ENCODE assay signal across 19 mouse cellular contexts in genomic region chr16:18228856-18229255, GRCm38 (mm10). TPM values are rescaled to one million over a fixed set of nuclear protein-coding genes. Genes with fewer than 3 reads are reported as not detected.
DNase-seq lines count a peak whose midpoint lies in the region; ATAC-seq lines count a peak whose summit lies in the region.
"Had no signal": no experiment of that assay in that cellular context is flagged by ENCODE, and none has a peak within 500 bp of the region (broad histone marks: within the 10 kb centered on the region; RNA-seq: fewer than 3 reads in every experiment).

No protein-coding gene starts in this region.

- peaks cover 38 to 49% of the 10 kb centered on the region in 2 experiments for H3K4me1 ChIP-seq in heart, embryonic 14.5 days (ENCODE audit: control insufficient read depth in 2 of 2, insufficient read depth in 2 of 2, low read length in 2 of 2)

- H3K9ac ChIP-seq in heart, embryonic 14.5 days (ENCODE audit: low read length): peak overlapping the region; percentile 63
- H3K9ac ChIP-seq: forebrain, postnatal 0 days; hindbrain, embryonic 14.5 days; liver, embryonic 14.5 days had no signal

- no peaks in the 10 kb centered on the region for H3K9me3 ChIP-seq in heart, embryonic 14.5 days (ENCODE audit: control insufficient read depth, low read length)
- H3K9me3 ChIP-seq: limb, embryonic 12.5 days had no signal

- peaks cover 48% of the 10 kb centered on the region for H3K36me3 ChIP-seq in heart, embryonic 14.5 days (ENCODE audit: control insufficient read depth, insufficient read depth, low read length)

- no peak for ATAC-seq in heart, embryonic 14.5 days (ENCODE audit: insufficient number of reproducible peaks, insufficient read depth, low FRiP score, low read depth)
- ATAC-seq: intestine, postnatal 0 days; lung, postnatal 0 days had no signal

- WGBS in heart, embryonic 14.5 days: 73% methylated on average over 4 of the region's 4 CpGs

- H3K4me2 ChIP-seq in heart, embryonic 14.5 days (ENCODE audit: low read length): peak overlapping the region; percentile 68
- H3K4me2 ChIP-seq: hindbrain, embryonic 14.5 days had no signal

- intact Hi-C loops in heart, postnatal 14 days (cut with DNase I): no loop called here

- no peak for DNase-seq in heart, postnatal 14 days
- peak; percentile 89 for DNase-seq in brain, adult 2 months (ENCODE audit: low read depth, low spot score)
- peak; percentile 66 for DNase-seq in cerebellum, adult 11 months
- DNase-seq in cerebellum, postnatal 25 days: peak; percentile 80 to 84
- DNase-seq in kidney, adult 11 months: no peak
- DNase-seq in left cerebral cortex, adult 8-10 months (ENCODE audit: low spot score in 2 of 2): no peak
- DNase-seq in adrenal gland, postnatal 36 days: no peak
- DNase-seq: forebrain, postnatal 0 days had no signal

- peak overlapping the region; percentile 95 to 96 for H3K27ac ChIP-seq in heart, embryonic 14.5 days (replicated peaks in 1 of 2; ENCODE audit: control insufficient read depth in 1 of 2, insufficient read depth in 1 of 2, low read depth in 2 of 2, low read length in 2 of 2)
- H3K27ac ChIP-seq: hindbrain, embryonic 14.5 days; liver, embryonic 14.5 days had no signal

- no peaks in the 10 kb centered on the region for H3K27me3 ChIP-seq in heart, embryonic 14.5 days (ENCODE audit: control insufficient read depth, insufficient read depth, low read length)
- H3K27me3 ChIP-seq: limb, embryonic 12.5 days had no signal

- no peak overlapping the region for H3K4me3 ChIP-seq in heart, embryonic 14.5 days (ENCODE audit: control insufficient read depth in 1 of 2, insufficient read depth in 1 of 2, low read depth in 1 of 2, low read length in 2 of 2)
- H3K4me3 ChIP-seq: limb, embryonic 12.5 days had no signal

RNA-seq across cellular contexts. Expression of gene Zdhhc8, which starts 6.1 kb away (rescaled TPM):
- 16.4 and 22.5 TPM in 2 replicates for polyA plus RNA-seq in heart, embryonic 14.5 days (2014; fragmentation: Nextera tagmentation; extraction: Ambion mirVana)
- 10 to 100 TPM; 26.4 to 29.6 TPM for total RNA-seq in heart, postnatal 14 days (2021)
- 100 to 1,000 TPM; 106 to 125 (median 117) TPM for total RNA-seq in left cerebral cortex, adult 8-10 months (2022)
- 10 to 100 TPM; 20.2 to 23.1 TPM for total RNA-seq in adrenal gland, postnatal 36 days (2021)

RNA-seq across cellular contexts. Expression of gene Ccdc188, which starts 11.2 kb away (rescaled TPM):
- polyA plus RNA-seq in heart, embryonic 14.5 days (2014; fragmentation: Nextera tagmentation; extraction: Ambion mirVana): 0.30 TPM in 1 of 2 replicates, not detected in the other
- not detected for total RNA-seq in heart, postnatal 14 days (2021)
- not detected for total RNA-seq in left cerebral cortex, adult 8-10 months (2022)
- not detected for total RNA-seq in adrenal gland, postnatal 36 days (2021)
- total RNA-seq: adrenal gland, postnatal 10 days; forebrain, postnatal 0 days; gastrocnemius, adult 8-10 months; layer of hippocampus, postnatal 10 days; megakaryocyte, adult 5-6 weeks had no signal
- polyA plus RNA-seq: embryonic facial prominence, embryonic 11.5 days; hindbrain, embryonic 14.5 days; intestine, postnatal 0 days; limb, embryonic 12.5 days; liver, embryonic 14.5 days; lung, postnatal 0 days had no signal

RNA-seq across cellular contexts. Expression of gene Trmt2a, which starts 19.6 kb away (rescaled TPM):
- 39.8 and 48.4 TPM in 2 replicates for polyA plus RNA-seq in heart, embryonic 14.5 days (2014; fragmentation: Nextera tagmentation; extraction: Ambion mirVana)
- total RNA-seq in heart, postnatal 14 days (2021): 10 to 100 TPM; 21.8 to 24.9 TPM
- total RNA-seq in left cerebral cortex, adult 8-10 months (2022): 10 to 100 TPM; 45.5 to 57.0 (median 48.8) TPM
- 10 to 100 TPM; 46.5 to 47.1 TPM for total RNA-seq in adrenal gland, postnatal 36 days (2021)

RNA-seq across cellular contexts. Expression of gene Ranbp1, which starts 19.7 kb away (rescaled TPM):
- 354 and 357 TPM in 2 replicates for polyA plus RNA-seq in heart, embryonic 14.5 days (2014; fragmentation: Nextera tagmentation; extraction: Ambion mirVana)
- 10 to 100 TPM; 43.6 to 52.4 TPM for total RNA-seq in heart, postnatal 14 days (2021)
- total RNA-seq in left cerebral cortex, adult 8-10 months (2022): 10 to 100 TPM; 83.1 to 99.0 (median 90.9) TPM
- total RNA-seq in adrenal gland, postnatal 36 days (2021): 100 to 1,000 TPM; 137 to 164 TPM

RNA-seq across cellular contexts. Expression of gene Gm49776, which starts 29.3 kb away (rescaled TPM):
- polyA plus RNA-seq in heart, embryonic 14.5 days (2014; fragmentation: Nextera tagmentation; extraction: Ambion mirVana): 0.88 and 3.6 TPM in 2 replicates
- total RNA-seq in heart, postnatal 14 days (2021): not detected
- not detected for total RNA-seq in left cerebral cortex, adult 8-10 months (2022)
- under 1 TPM in 1 of 2 experiments, not detected in 1; 0.86 TPM for total RNA-seq in adrenal gland, postnatal 36 days (2021)
- total RNA-seq: adrenal gland, postnatal 10 days; forebrain, postnatal 0 days; gastrocnemius, adult 8-10 months; layer of hippocampus, postnatal 10 days; megakaryocyte, adult 5-6 weeks had no signal
- polyA plus RNA-seq: hindbrain, embryonic 14.5 days had no signal

Comparison
In these comparisons a context has a peak if more than half of its experiments do, and no peak if none do; other contexts are left out.
1. DNase-seq: peak in brain, adult 2 months (single experiment), cerebellum, adult 11 months (single experiment) and cerebellum, postnatal 25 days (2 of 2); none in heart, postnatal 14 days (0 of 2), kidney, adult 11 months (single experiment), left cerebral cortex, adult 8-10 months (0 of 2) and adrenal gland, postnatal 36 days (0 of 2).